Mouse (Mus musculus): ENCODE measurements around the gene Ranbp9.
"Not testable (repeated sequence)": the region's sequence is repeated elsewhere in the genome, so short reads cannot be mapped to it uniquely, and the experiment has no call there.

Gene Ranbp9

GRCm38 (mm10) chr13:43496660-43497059, 15.6 kb upstream of the Ranbp9 start:
- ATAC-seq (ENCODE audit: low TSS enrichment) = no peak

- ATAC-seq (ENCODE audit: low TSS enrichment) = peak; percentile 50
Measured at GRCm38 (mm10) chr13:43495645-43496044, 14.6 kb upstream of the Ranbp9 start.

GRCm38 (mm10) chr13:43493725-43494124, 12.6 kb upstream of the Ranbp9 start:
- peak; percentile 58 for ATAC-seq (ENCODE audit: low TSS enrichment)

DNA sequence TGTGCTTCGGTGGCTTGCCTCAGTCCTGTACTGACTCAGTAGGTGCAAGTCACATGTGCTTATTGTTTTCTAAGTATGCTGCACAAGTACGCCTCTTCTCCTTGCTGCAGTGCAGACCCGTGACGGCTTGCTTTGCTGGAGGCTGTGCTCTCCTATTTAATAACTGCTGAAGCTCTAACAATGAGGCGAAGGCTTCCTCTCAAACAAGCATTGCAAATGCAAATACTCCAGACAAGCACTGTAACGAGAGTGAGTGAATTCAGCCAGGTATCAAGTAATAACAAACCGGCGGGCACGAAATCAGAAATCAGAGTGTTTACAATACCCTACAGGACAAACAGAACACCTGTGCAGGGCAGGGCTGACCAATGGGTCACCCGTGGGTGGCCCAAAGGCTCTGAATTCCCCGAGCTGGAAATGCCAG, 12.0 kb upstream of the Ranbp9 start:
- peak; percentile 63 for ATAC-seq (ENCODE audit: low TSS enrichment)

- no peak for ATAC-seq (ENCODE audit: low TSS enrichment)
Measured at GRCm38 (mm10) chr13:43486501-43487213, 5.6 kb upstream of the Ranbp9 start.

DNA sequence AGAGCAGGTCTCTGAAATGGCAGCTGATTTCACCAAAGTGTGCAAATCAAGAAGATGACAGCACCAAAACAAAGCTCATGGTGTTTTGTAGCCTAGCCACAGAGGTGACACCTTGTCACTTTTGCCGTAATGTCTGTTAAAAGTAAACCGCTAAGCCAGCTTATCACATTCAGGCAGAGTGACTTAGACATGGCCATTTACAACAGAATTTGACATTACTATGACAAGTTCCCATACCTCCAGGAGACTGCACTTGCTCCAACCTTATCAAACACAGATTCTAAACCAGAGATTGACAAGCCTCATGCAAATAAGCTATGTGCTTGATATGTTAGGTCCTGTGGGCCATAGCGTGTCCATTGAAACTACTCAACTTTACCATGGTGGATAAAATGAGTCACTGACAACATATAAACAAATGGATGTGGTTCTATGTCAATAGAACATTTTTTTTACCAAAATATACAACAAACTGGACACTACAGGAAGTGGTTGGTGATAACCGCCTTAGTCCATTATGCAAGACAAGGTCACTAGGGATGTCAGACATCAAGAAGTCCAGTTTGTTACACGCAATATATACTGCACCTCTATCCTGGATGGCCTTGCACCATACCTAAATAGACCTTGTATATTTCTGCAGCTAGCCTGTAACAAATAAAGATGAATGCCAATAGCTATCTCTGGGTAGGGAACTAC, 4.3 kb upstream of the Ranbp9 start:
- no peak for ATAC-seq (ENCODE audit: low TSS enrichment)

DNA sequence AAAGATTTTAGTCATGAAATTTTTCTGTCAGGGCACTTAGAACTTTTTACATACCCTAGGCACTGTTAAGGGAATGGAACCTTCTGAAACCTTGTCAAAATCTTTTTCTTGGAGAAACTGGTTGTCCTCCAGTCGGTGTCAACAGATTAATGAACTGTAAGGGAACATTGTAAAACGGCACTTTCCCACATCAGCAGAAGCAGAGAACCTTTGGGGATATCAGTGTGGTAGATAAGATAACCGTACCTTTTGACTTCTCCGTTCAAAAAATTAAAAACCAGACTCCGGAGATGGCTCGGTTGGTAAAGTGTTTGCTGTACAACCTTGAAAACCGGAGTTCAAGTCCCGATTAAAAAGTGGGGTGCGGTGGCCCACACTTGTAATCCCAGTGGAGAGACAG, 1.7 kb upstream of the Ranbp9 start:
- no peak for ATAC-seq (ENCODE audit: low TSS enrichment)

- ATAC-seq (ENCODE audit: low TSS enrichment) = no peak
Measured at GRCm38 (mm10) chr13:43481859-43482245, 770 bp upstream of the Ranbp9 start.

- no peak; the same call in 1 of the 2 replicates for ATAC-seq (ENCODE audit: low TSS enrichment)
Measured at GRCm38 (mm10) chr13:43480595-43480956, 506 bp downstream of the Ranbp9 start.

GRCm38 (mm10) chr13:43479767-43480571, 1.1 kb downstream of the Ranbp9 start:
- no peak for ATAC-seq (ENCODE audit: low TSS enrichment)

DNA sequence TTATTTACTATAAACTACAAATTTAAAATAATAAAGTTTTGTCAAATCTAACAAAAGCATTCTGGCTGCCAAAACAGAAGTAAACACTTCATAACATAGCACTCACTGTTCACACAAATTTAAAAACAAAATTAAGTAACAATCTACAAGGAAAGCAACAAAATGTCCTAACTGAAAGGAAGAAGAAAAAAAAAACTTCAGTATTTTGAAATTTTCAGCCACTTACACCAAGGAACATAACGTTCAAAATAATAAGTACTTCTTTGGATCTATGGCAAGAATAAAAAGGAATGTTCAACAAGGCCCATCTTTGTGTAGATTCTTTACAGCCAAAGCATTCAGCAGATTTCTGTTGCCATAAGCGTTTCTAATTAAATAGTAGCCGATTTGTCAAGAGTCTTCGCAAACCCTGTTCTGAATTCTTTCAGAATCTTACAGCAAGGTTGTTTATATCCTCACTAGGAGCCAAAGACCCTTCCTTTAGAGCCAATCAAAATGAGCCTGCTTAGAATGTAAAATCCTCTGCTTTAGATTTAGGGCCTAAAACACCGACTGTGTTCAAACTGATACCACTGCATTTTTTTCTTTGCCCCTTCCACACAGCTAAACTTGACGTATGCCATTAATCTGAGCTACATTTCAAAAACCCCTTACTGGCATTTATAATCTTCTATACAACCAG, 1.9 kb downstream of the Ranbp9 start:
- no peak for ATAC-seq (ENCODE audit: low TSS enrichment)

GRCm38 (mm10) chr13:43478586-43478985, 2.5 kb downstream of the Ranbp9 start:
- ATAC-seq (ENCODE audit: low TSS enrichment) = no peak

GRCm38 (mm10) chr13:43477098-43477697, 3.9 kb downstream of the Ranbp9 start:
- no peak for ATAC-seq (ENCODE audit: low TSS enrichment)

GRCm38 (mm10) chr13:43476226-43476625, 4.9 kb downstream of the Ranbp9 start:
- ATAC-seq (ENCODE audit: low TSS enrichment) = no peak

DNA sequence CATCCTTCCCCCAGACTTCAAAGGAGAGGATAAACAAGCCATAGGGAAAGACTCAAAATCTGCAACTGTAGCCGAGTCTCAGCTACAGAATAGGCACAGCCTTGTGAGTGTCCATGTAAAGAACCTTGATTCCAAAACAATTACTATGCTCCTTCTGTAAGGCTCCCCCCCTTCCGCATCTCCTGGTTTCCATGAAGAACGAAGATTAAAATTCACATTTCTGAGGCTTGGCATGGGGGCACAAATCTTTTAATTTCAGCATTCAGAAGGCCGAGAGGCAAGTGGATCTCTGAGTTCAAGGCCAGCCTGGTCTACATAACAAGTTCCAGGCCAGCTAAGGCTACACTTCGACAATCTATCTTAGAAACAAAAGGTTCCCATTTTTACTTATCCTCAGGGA, 6.4 kb downstream of the Ranbp9 start:
- ATAC-seq (ENCODE audit: low TSS enrichment) = no peak

- ATAC-seq (ENCODE audit: low TSS enrichment) = not testable (repeated sequence)
Measured at GRCm38 (mm10) chr13:43471861-43472260, 9.2 kb downstream of the Ranbp9 start.

GRCm38 (mm10) chr13:43469607-43470006, 11.5 kb downstream of the Ranbp9 start:
- no peak for ATAC-seq (ENCODE audit: low TSS enrichment)

DNA sequence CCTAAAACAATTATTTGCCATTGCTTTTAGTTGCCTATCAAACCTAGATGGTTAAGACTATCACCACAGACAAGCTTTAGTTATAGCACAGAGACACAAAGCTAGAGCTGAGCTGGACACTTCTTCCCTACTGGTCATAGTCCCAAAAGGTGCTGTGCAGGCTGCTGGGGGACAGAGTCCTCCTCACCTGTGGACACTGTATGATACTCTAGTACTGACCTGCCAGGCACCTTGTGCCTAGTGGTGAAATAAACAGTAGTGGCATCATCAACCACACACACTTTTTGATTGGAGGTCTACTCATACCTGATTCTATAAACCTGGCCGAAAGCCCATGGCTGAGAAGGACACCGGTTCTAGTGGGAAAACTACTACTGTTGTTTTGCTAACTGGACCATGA, 16.5 kb downstream of the Ranbp9 start:
- no peak for ATAC-seq (ENCODE audit: low TSS enrichment)

DNA sequence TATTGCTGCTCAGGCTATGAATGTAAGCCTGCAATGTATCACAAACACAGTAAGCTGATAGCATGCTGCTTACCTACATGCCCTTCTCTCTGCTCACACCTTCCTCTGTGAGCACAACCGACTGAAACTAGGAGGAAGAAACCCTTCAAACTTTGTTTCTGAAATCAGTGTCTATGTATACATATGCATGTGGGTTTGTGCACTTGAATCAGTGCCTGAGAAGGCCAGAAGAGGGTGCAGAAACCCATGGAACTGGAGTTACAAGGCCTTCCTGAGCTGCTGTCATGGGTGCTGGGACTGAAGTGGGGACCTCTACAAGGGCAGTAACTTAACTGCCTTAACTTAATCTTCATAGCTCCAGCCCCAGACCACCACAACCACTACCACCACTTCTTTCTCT, 23.9 kb downstream of the Ranbp9 start:
- no peak for ATAC-seq (ENCODE audit: low TSS enrichment)

DNA sequence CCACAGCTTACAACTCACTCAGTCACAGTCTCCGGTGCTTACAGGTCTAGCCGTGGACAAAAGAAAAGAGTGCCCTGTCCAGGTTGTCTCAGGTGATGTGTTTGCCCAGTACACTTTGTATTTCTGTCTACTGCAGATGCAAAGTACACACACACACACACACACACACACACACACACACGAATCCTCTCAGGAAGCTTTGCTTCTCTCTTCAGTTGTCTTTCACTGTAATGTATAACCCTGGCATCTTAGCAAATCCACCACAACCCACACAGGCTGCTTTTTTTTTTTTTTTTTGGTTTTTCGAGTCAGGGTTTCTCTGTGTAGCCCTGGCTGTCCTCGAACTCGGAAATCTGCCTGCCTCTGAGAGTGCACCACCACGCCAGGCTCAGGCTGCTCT, 26.7 kb downstream of the Ranbp9 start:
- ATAC-seq (ENCODE audit: low TSS enrichment) = no peak

- no peak for ATAC-seq (ENCODE audit: low TSS enrichment)
Measured at GRCm38 (mm10) chr13:43452843-43453605, 28.1 kb downstream of the Ranbp9 start.
